Mouse (Mus musculus) retina, adult 2 months (tissue): ENCODE measurements around the gene Gm10153.
"Not testable (repeated sequence)": the region's sequence is repeated elsewhere in the genome, so short reads cannot be mapped to it uniquely, and the experiment has no call there.

Experiments
- DNase-seq: peaks from one replicate; pipeline ENCODE4 v3.0.0-alpha.2; 2012; ENCODE audit warnings: low read depth, low spot score

Gene Gm10153

DNA sequence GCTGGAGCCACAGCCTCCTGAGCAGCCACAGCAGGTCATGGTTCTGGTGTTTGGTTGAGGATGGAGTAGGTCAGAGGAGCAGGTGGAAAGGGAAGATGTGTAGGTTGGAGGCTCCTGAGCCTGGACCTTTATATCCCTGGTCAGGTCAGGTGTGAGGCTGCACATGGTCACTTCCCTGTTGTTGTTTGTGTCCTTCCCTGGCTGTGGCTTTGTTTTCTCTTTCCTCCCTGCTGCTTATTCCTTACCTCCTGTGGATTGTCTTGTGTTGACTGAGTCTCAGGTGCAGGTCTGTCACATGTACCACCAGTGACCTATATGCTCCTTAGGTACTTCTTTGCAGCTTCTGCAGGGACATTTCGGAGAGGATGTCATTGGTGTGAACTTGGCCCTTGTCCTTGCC, 45.7 kb downstream of the Gm10153 start, which contains the start of gene Gm45337:
Gene Gm45337 (minus strand): TSS at position 101 of the 400 bp plus-strand sequence.
- DNase-seq, result no peak

DNA sequence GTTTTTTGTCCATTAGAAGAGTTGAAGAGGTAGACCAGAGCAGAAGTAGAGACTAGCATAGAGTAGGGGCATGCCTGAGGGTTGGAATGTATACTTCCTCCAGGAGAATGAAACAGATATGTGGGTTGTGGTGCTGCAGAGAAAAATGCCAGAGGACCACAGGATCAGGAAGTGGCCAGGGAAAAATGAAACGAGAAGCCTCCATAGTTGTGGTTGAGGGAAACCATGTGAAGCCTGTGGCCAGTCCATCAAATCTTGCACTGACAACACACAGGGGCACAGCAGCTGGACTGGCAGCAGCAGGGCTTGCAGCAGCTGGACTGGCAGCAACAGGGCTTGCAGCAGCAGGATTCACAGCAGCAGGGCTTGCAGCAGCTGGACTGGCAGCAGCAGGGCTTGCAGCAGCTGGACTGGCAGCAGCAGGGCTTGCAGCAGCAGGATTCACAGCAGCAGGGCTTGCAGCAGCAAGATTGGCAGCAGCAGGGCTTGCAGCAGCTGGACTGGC, 46.6 kb downstream of the Gm10153 start:
- not testable (repeated sequence) for DNase-seq

DNA sequence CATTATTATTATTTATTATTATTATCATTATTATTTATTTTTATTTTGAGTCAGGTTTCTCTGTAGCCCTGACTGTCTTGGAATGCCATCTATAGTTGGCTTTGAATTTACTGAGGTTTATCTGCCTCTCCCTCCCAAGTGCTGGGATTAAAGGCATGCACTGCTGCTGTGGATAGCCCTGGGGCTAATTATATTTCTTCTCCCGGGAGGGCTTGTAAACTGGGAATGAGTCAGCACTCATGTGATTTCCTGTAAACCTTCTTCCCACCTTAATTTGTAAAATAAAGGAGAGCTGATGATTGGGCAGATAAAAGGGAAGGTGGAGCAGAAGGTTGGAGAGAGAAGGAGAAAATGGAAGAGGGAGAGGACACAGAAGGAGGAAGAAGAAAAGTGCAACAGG, 49.5 kb downstream of the Gm10153 start:
- DNase-seq, result no peak
